Mouse (Mus musculus) small intestine, adult 2 months (tissue): ENCODE data around the gene Cyp2t4.

Experiments used
- CTCF ChIP-seq: fragments of 200-500 bp; IDR thresholded peaks from 2 replicates; pipeline ENCODE4 v1.5.1; 2012; ENCODE audit warnings: low read depth, mild to moderate bottlenecking, control low read depth, inconsistent platforms, low read length, moderate library complexity, mixed read lengths; ENCODE audit not compliant: insufficient replicate concordance, insufficient read length; ENCODE audit errors: extremely low read depth
- POLR2A ChIP-seq: fragments of 200-500 bp; IDR thresholded peaks from 2 replicates; pipeline ENCODE4 v1.6.1; 2012; ENCODE audit warnings: low read depth, mild to moderate bottlenecking, control low read depth, inconsistent platforms, low read length, moderate library complexity

- TF ChIP-seq CTCF (no peak), POLR2A (no peak)
These were observed 44.8 kb downstream of the Cyp2t4 start for GRCm38 (mm10) chr7:27198355-27198754.
